Mouse (Mus musculus) cerebellum, adult 2 months (tissue): Measurements from ENCODE around the gene H2-K1. TPM values are rescaled to one million over a fixed set of nuclear protein-coding genes. Genes with fewer than 3 reads are reported as not detected.

Source experiments
- DNase-seq, 2 experiments: peaks; one replicate each; pipeline ENCODE4 v3.0.0; 2021
- H3K27ac ChIP-seq: fragments of 200-500 bp; 2 replicates; pipeline ENCODE4 v1.5.1; 2012; ENCODE audit warnings: low read length, control low read depth, inconsistent platforms; ENCODE audit not compliant: insufficient read depth
- H3K27me3 ChIP-seq: fragments of 200-500 bp; 2 replicates; pipeline ENCODE4 v1.6.1; 2012; ENCODE audit warnings: inconsistent platforms, mild to moderate bottlenecking, low read length, moderate library complexity; ENCODE audit not compliant: control insufficient read depth, insufficient read depth
- H3K4me1 ChIP-seq: fragments of 200-500 bp; 2 replicates; pipeline ENCODE4 v1.6.1; 2011; ENCODE audit warnings: low read length; ENCODE audit not compliant: control insufficient read depth, insufficient read depth
- H3K4me3 ChIP-seq: fragments of 200-500 bp; replicated peaks from 2 replicates; pipeline ENCODE3; 2011; ENCODE audit warnings: mild to moderate bottlenecking, low read depth, low read length, control low read depth; ENCODE audit not compliant: insufficient read depth
- CTCF ChIP-seq: fragments of 200-500 bp; IDR thresholded peaks from 2 replicates; pipeline ENCODE4 v1.5.1; 2011; ENCODE audit warnings: low read depth, mild to moderate bottlenecking, control low read depth, low read length, moderate library complexity, borderline replicate concordance; ENCODE audit not compliant: insufficient read depth
- POLR2A ChIP-seq: fragments of 200-500 bp; IDR thresholded peaks from 2 replicates; pipeline ENCODE4 v1.6.1; 2011; ENCODE audit warnings: low read length, control low read depth, borderline replicate concordance; ENCODE audit not compliant: insufficient read depth
- WGBS: fragments of 180-500 bp; shearing (Covaris S2); methylation state at CpG from one replicate; pipeline ENCODE4 v1.1.7; 2018; 5-methylcytosine and 5-hydroxymethylcytosine counted together
- polyA plus RNA-seq: library from polyadenylated mRNA; depleted of rRNA; stranded (reverse); fragments of >200 nt; gene quantifications from 2 replicates; pipeline ENCODE4 v1.2.3, GENCODE M21; 2012

H2-K1 gene
- polyA plus RNA-seq, 1 experiment = 77.5 TPM

- Histone ChIP-seq H3K4me3 (no peak overlapping the region), H3K4me1 (peaks cover 13% of the 10 kb centered on the region), H3K27me3 (no peaks in the 10 kb centered on the region), H3K27ac (no peak overlapping the region)
- 88% methylated on average over 9 of the region's 9 CpGs for WGBS
- no peak for DNase-seq
- no peak for TF ChIP-seq CTCF
- no peak for TF ChIP-seq POLR2A
Observed at GRCm38 (mm10) chr17:34035517-34035916, 35.4 kb upstream of the H2-K1 start.

GRCm38 (mm10) chr17:34034064-34034463, 33.9 kb upstream of the H2-K1 start:
- Histone ChIP-seq H3K27ac (no peak overlapping the region), H3K4me1 (peaks cover 23% of the 10 kb centered on the region), H3K4me3 (no peak overlapping the region), H3K27me3 (no peaks in the 10 kb centered on the region)
- peak; percentile 54 to 66 for DNase-seq
- TF ChIP-seq POLR2A (no peak), CTCF (peak; percentile 67)
- WGBS = 65% methylated on average over 10 of the region's 10 CpGs

- no peak for TF ChIP-seq POLR2A
- TF ChIP-seq CTCF = no peak
- 86% methylated on average over 9 of the region's 9 CpGs for WGBS
- Histone ChIP-seq H3K27ac (no peak overlapping the region), H3K4me1 (peaks cover 22% of the 10 kb centered on the region), H3K4me3 (no peak overlapping the region), H3K27me3 (no peaks in the 10 kb centered on the region)
- peak; percentile 22 to 24 for DNase-seq
Observed at GRCm38 (mm10) chr17:34033441-34033840, 33.3 kb upstream of the H2-K1 start.

GRCm38 (mm10) chr17:34032806-34033205, 32.7 kb upstream of the H2-K1 start:
- Histone ChIP-seq H3K4me1 (peaks cover 22% of the 10 kb centered on the region), H3K27me3 (no peaks in the 10 kb centered on the region), H3K27ac (peak overlapping the region; percentile 65; the same call in 1 of the 2 replicates), H3K4me3 (peak overlapping the region; percentile 94)
- DNase-seq = peak; percentile 29 to 45
- TF ChIP-seq CTCF (no peak), POLR2A (no peak)
- 55% methylated on average over 9 of the region's 9 CpGs for WGBS

GRCm38 (mm10) chr17:34032174-34032632, 32.1 kb upstream of the H2-K1 start:
- H3K27me3 ChIP-seq = no peaks in the 10 kb centered on the region
- H3K4me3 ChIP-seq = peak overlapping the region; percentile 94
- WGBS = 1% methylated on average over 47 of the region's 48 CpGs
- TF ChIP-seq CTCF (no peak), POLR2A (no peak)
- H3K27ac ChIP-seq = peak overlapping the region; percentile 91; the same call in 1 of the 2 replicates
- no peak for DNase-seq
- H3K4me1 ChIP-seq = peaks cover 22% of the 10 kb centered on the region

- Histone ChIP-seq H3K27me3 (no peaks in the 10 kb centered on the region), H3K4me3 (peak within 1 kb of the TSS; percentile 94), H3K4me1 (peaks cover 28% of the 10 kb centered on the region), H3K27ac (peak within 1 kb of the TSS; percentile 91)
- TF ChIP-seq POLR2A (peak; percentile 55), CTCF (no peak)
- WGBS = under 1% methylated on average over 73 of the region's 88 CpGs
- peak; percentile 97 to 98 for DNase-seq
Observed at GRCm38 (mm10) chr17:34031465-34032173, 31.5 kb upstream of the H2-K1 start, which contains the start of the genes Slc39a7 and Rxrb. Gene Slc39a7, minus strand, starts transcription at chr17:34031682. Gene Rxrb, plus strand, starts transcription at chr17:34031812.

- Histone ChIP-seq H3K27me3 (no peaks in the 10 kb centered on the region), H3K4me3 (peak overlapping the region; percentile 94), H3K27ac (peak overlapping the region; percentile 74; the same call in 1 of the 2 replicates), H3K4me1 (peaks cover 32% of the 10 kb centered on the region)
- TF ChIP-seq POLR2A = no peak
- TF ChIP-seq CTCF = no peak
- DNase-seq = no peak
- WGBS = under 1% methylated on average over 20 of the region's 20 CpGs
Observed at GRCm38 (mm10) chr17:34030861-34031326, 30.7 kb upstream of the H2-K1 start.
